Mouse (Mus musculus): ENCODE measurements at regions not wholly inside any gene's neighbourhood (a gene's known extent, or its start where the extent isn't known, plus 50 kb on each side); places are given as distances from the start of the nearest gene placed in this dataset.

DNA sequence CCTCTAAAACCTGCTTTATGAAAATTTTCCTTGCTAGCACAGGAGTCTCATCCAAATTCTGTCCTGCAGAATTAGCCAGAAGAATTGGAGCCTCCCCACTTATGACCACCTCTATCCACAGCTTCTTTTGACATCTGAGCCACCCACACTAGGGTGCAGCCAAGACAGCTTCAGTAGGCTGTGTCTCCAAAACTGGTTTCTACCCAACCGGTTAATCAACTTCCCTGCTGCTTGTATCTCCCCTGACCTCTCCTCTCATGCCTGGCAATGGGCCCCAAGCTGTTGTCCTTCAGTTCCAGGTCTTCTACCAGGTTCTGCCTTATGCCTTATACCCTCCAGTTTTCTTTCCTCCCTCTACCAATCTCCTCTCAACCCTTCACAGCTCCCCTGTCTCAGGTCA is 68.9 kb upstream of the Nlrp1b start:
- TF ChIP-seq CTCF (IDR thresholded peaks at IDR 0.05; ENCODE audit: low read depth) = no peak
- TF ChIP-seq EP300 (IDR thresholded peaks at IDR 0.05; ENCODE audit: low read depth) = no peak
